Mouse (Mus musculus) myocyte (in vitro differentiated cells): Measurements from ENCODE around the gene Gm20388.

Source experiments
- CEBPB ChIP-seq: IDR thresholded peaks from 2 replicates; pipeline ENCODE4 v1.6.1; 2011; ENCODE audit warnings: mild to moderate bottlenecking, moderate library complexity; ENCODE audit not compliant: poor library complexity, insufficient read depth, severe bottlenecking
- E2F4 ChIP-seq: IDR thresholded peaks from one replicate; pipeline ENCODE4 v1.6.1; 2011; ENCODE audit warnings: mild to moderate bottlenecking, control low read depth, moderate library complexity; ENCODE audit not compliant: insufficient read depth
- MAX ChIP-seq: IDR thresholded peaks from one replicate; pipeline ENCODE4 v1.6.1; 2011; ENCODE audit warnings: low read depth, mild to moderate bottlenecking, control low read depth
- MYOD1 ChIP-seq, 3 experiments: IDR thresholded peaks; one replicate each; pipeline ENCODE4 v1.6.1; 2011; ENCODE audit warnings: control low read depth in 2 of 3, low read depth in 2 of 3, mild to moderate bottlenecking in 2 of 3, moderate library complexity in 1 of 3; ENCODE audit not compliant: insufficient read length in 2 of 3, control insufficient read depth in 1 of 3
- POLR2A ChIP-seq: IDR thresholded peaks from one replicate; pipeline ENCODE4 v1.6.1; 2011; ENCODE audit warnings: low read depth, mild to moderate bottlenecking, control low read depth, moderate library complexity; ENCODE audit not compliant: insufficient read length
- POLR2AphosphoS2 ChIP-seq: IDR thresholded peaks from one replicate; pipeline ENCODE4 v1.6.1; 2011; ENCODE audit warnings: low read depth, control low read depth; ENCODE audit not compliant: insufficient read length
- REST ChIP-seq: IDR thresholded peaks from one replicate; pipeline ENCODE4 v1.6.1; 2011; ENCODE audit warnings: mild to moderate bottlenecking, control low read depth, moderate library complexity; ENCODE audit not compliant: insufficient read depth, insufficient read length
- TCF12 ChIP-seq: IDR thresholded peaks from one replicate; pipeline ENCODE4 v1.6.1; 2011; ENCODE audit warnings: mild to moderate bottlenecking, control low read depth; ENCODE audit not compliant: poor library complexity, insufficient read depth, severe bottlenecking
- USF1 ChIP-seq: IDR thresholded peaks from one replicate; pipeline ENCODE4 v1.6.1; 2011; ENCODE audit warnings: low read depth, mild to moderate bottlenecking, control low read depth, moderate library complexity

DNA sequence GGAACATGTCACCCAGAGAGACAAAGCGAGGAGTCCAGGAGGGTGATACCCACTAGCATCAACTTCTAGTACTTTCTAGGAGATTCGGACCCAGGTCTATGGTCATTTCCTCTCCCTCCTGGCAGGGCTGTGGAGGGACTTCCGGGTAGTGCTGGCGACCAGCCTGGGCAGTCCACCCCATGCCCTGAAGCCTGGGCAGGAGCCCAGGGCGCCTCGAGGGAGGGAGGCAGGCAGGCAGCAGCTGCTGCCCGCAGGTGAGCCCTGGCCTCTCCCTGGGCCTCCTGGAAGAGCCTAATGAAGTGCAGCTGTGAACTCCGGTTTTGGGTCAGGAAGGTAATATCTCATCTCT, 505.5 kb downstream of the Gm20388 start:
- no peak for TF ChIP-seq POLR2A
- no peak for TF ChIP-seq CEBPB
- TF ChIP-seq POLR2AphosphoS2: no peak
- peak in 1 of 3 experiments; percentile 73 for TF ChIP-seq MYOD1 (IDR thresholded peaks at IDR 0.05; ENCODE audit: control insufficient read depth in 1 of 3, insufficient read length in 2 of 3, low read depth in 2 of 3)
- TF ChIP-seq USF1: no peak
- no peak for TF ChIP-seq TCF12
- TF ChIP-seq MAX: no peak
- no peak for TF ChIP-seq E2F4
- no peak for TF ChIP-seq REST
